Mouse (Mus musculus) E14TG2a.4 (cell line): ENCODE results near the gene Lcorl.

Experiments
- H3K27me3 ChIP-seq: 2 replicates; pipeline ENCODE4 v1.6.1; 2014; ENCODE audit warnings: low read length, control low read depth; ENCODE audit not compliant: insufficient read depth
- H3K36me3 ChIP-seq: 2 replicates; pipeline ENCODE4 v1.6.1; 2014; ENCODE audit warnings: low read length, control low read depth; ENCODE audit not compliant: insufficient read depth
- H3K4me1 ChIP-seq: replicated peaks from 2 replicates; pipeline ENCODE4 v1.6.1; 2014; ENCODE audit warnings: low read depth, low read length, control low read depth
- H3K4me3 ChIP-seq: replicated peaks from 2 replicates; pipeline ENCODE4 v1.5.1; 2014; ENCODE audit warnings: mild to moderate bottlenecking, low read length
- H3K9me3 ChIP-seq: 2 replicates; pipeline ENCODE4 v1.6.1; 2014; ENCODE audit warnings: low read length, control low read depth
- CTCF ChIP-seq: conservative IDR thresholded peaks from 2 replicates; pipeline ENCODE4 v1.5.1; 2014; ENCODE audit warnings: low read length
- NANOG ChIP-seq: IDR thresholded peaks from 2 replicates; pipeline ENCODE4 v1.6.1; 2014; ENCODE audit warnings: borderline replicate concordance, low read length, mixed read lengths
- POU5F1 ChIP-seq: IDR thresholded peaks from 2 replicates; pipeline ENCODE4 v1.6.1; 2014; ENCODE audit warnings: low read length, borderline replicate concordance

The Lcorl gene

GRCm38 (mm10) chr5:45857254-45858011, at the start of gene Lcorl:
Gene Lcorl, minus strand, starts transcription at chr5:45857615.
- TF ChIP-seq POU5F1 (no peak), NANOG (no peak), CTCF (no peak)
- Histone ChIP-seq H3K4me3 (peak within 1 kb of the TSS; percentile 95), H3K36me3 (no peaks in the 10 kb centered on the region), H3K9me3 (no peaks in the 10 kb centered on the region), H3K27me3 (peaks cover 6% of the 10 kb centered on the region; the same call in 1 of the 2 replicates), H3K4me1 (peaks cover 13% of the 10 kb centered on the region)

GRCm38 (mm10) chr5:45904683-45905082, 47.3 kb upstream of the Lcorl start:
- H3K4me3 ChIP-seq: no peak overlapping the region
- no peak for TF ChIP-seq CTCF
- no peak for TF ChIP-seq POU5F1
- no peak for TF ChIP-seq NANOG
- H3K27me3 ChIP-seq: no peaks in the 10 kb centered on the region
- H3K9me3 ChIP-seq: peaks cover 15% of the 10 kb centered on the region; the same call in 1 of the 2 replicates
- no peaks in the 10 kb centered on the region for H3K4me1 ChIP-seq
- no peaks in the 10 kb centered on the region for H3K36me3 ChIP-seq

GRCm38 (mm10) chr5:45903246-45903645, 45.8 kb upstream of the Lcorl start:
- Histone ChIP-seq H3K36me3 (no peaks in the 10 kb centered on the region), H3K4me3 (no peak overlapping the region), H3K4me1 (no peaks in the 10 kb centered on the region), H3K9me3 (peaks cover 15% of the 10 kb centered on the region; the same call in 1 of the 2 replicates), H3K27me3 (no peaks in the 10 kb centered on the region)
- TF ChIP-seq NANOG (no peak), CTCF (no peak), POU5F1 (no peak)

GRCm38 (mm10) chr5:45895362-45895761, 37.9 kb upstream of the Lcorl start:
- Histone ChIP-seq H3K4me3 (no peak overlapping the region), H3K27me3 (no peaks in the 10 kb centered on the region), H3K9me3 (no peaks in the 10 kb centered on the region), H3K4me1 (no peaks in the 10 kb centered on the region), H3K36me3 (no peaks in the 10 kb centered on the region)
- TF ChIP-seq NANOG: no peak
- TF ChIP-seq POU5F1: no peak
- no peak for TF ChIP-seq CTCF

- H3K4me3 ChIP-seq: no peak overlapping the region
- H3K36me3 ChIP-seq: no peaks in the 10 kb centered on the region
- H3K9me3 ChIP-seq: no peaks in the 10 kb centered on the region
- H3K27me3 ChIP-seq: no peaks in the 10 kb centered on the region
- H3K4me1 ChIP-seq: no peaks in the 10 kb centered on the region
- TF ChIP-seq CTCF (no peak), POU5F1 (no peak), NANOG (no peak)
These were observed 36.3 kb upstream of the Lcorl start for GRCm38 (mm10) chr5:45893696-45894095.

- Histone ChIP-seq H3K36me3 (no peaks in the 10 kb centered on the region), H3K27me3 (no peaks in the 10 kb centered on the region), H3K4me1 (no peaks in the 10 kb centered on the region), H3K4me3 (no peak overlapping the region), H3K9me3 (no peaks in the 10 kb centered on the region)
- TF ChIP-seq POU5F1 (no peak), CTCF (no peak), NANOG (no peak)
These were observed 18.9 kb upstream of the Lcorl start for GRCm38 (mm10) chr5:45876328-45876727.

- no peaks in the 10 kb centered on the region for H3K36me3 ChIP-seq
- H3K4me3 ChIP-seq: no peak overlapping the region
- TF ChIP-seq POU5F1 (no peak), CTCF (no peak), NANOG (no peak)
- H3K4me1 ChIP-seq: no peaks in the 10 kb centered on the region
- no peaks in the 10 kb centered on the region for H3K9me3 ChIP-seq
- H3K27me3 ChIP-seq: no peaks in the 10 kb centered on the region
These were observed 18.1 kb upstream of the Lcorl start for GRCm38 (mm10) chr5:45875472-45875871.

- no peak for TF ChIP-seq POU5F1
- no peak for TF ChIP-seq CTCF
- TF ChIP-seq NANOG: no peak
- H3K4me3 ChIP-seq: no peak overlapping the region
- H3K27me3 ChIP-seq: no peaks in the 10 kb centered on the region
- no peaks in the 10 kb centered on the region for H3K9me3 ChIP-seq
- H3K36me3 ChIP-seq: no peaks in the 10 kb centered on the region
- H3K4me1 ChIP-seq: no peaks in the 10 kb centered on the region
These were observed 17.0 kb upstream of the Lcorl start for GRCm38 (mm10) chr5:45874284-45875030.
